Mouse (Mus musculus) neural tube, embryonic 14.5 days (tissue): ENCODE results near the gene Gm6408. TPM values are rescaled to one million over a fixed set of nuclear protein-coding genes. Genes with fewer than 3 reads are reported as not detected.
"Not testable (repeated sequence)": the region's sequence is repeated elsewhere in the genome, so short reads cannot be mapped to it uniquely, and the experiment has no call there.

Experiments
- ATAC-seq: fragments of 200-750 bp; cut with Nextera tagmentation; 2 replicates; pipeline ENCODE4 v1.8.0; 2017; ENCODE audit warnings: low read depth, mild to moderate bottlenecking, moderate TSS enrichment, moderate library complexity
- H3K27ac ChIP-seq: fragments of 300-500 bp; sonication (generic); 2 replicates; pipeline ENCODE4 v1.5.1; 2014; ENCODE audit warnings: low read depth, mild to moderate bottlenecking, control low read depth, low read length, moderate library complexity, mixed read lengths
- H3K27me3 ChIP-seq: fragments of 300-500 bp; sonication (generic); 2 replicates; pipeline ENCODE4 v1.6.1; 2014; ENCODE audit warnings: low read length; ENCODE audit not compliant: control insufficient read depth, insufficient read depth
- H3K36me3 ChIP-seq: fragments of 300-500 bp; sonication (generic); 2 replicates; pipeline ENCODE4 v1.6.1; 2014; ENCODE audit warnings: low read length, mixed read lengths; ENCODE audit not compliant: control insufficient read depth, insufficient read depth
- H3K4me1 ChIP-seq: fragments of 300-500 bp; sonication (generic); 2 replicates; pipeline ENCODE4 v1.6.1; 2014; ENCODE audit warnings: low read length; ENCODE audit not compliant: control insufficient read depth, insufficient read depth
- H3K4me2 ChIP-seq: fragments of 300-500 bp; sonication (generic); 2 replicates; pipeline ENCODE4 v1.6.1; 2014; ENCODE audit warnings: mild to moderate bottlenecking, low read depth, low read length, control low read depth
- H3K4me3 ChIP-seq: fragments of 300-500 bp; sonication (generic); 2 replicates; pipeline ENCODE4 v1.5.1; 2014; ENCODE audit warnings: low read depth, low read length, control low read depth, mixed read lengths
- H3K9ac ChIP-seq: fragments of 300-500 bp; sonication (generic); replicated peaks from 2 replicates; pipeline ENCODE4 v1.6.1; 2014; ENCODE audit warnings: low read depth, mild to moderate bottlenecking, control low read depth, low read length, mixed read lengths
- H3K9me3 ChIP-seq: fragments of 300-500 bp; sonication (generic); 2 replicates; pipeline ENCODE4 v1.6.1; 2016; ENCODE audit warnings: low read length; ENCODE audit not compliant: control insufficient read depth
- WGBS: fragments of 180-500 bp; shearing (Covaris S2); extraction: QIAGEN DNeasy Blood & Tissue Kit; methylation state at CpG from one replicate; pipeline ENCODE4 v1.1.7; 2014; 5-methylcytosine and 5-hydroxymethylcytosine counted together
- polyA plus RNA-seq: library from polyadenylated mRNA; unstranded; fragments of >200 nt; fragmentation: Nextera tagmentation; extraction: Ambion mirVana; gene quantifications from 2 replicates; pipeline ENCODE4 v1.2.1, GENCODE M21; 2014

Gm6408 gene
- polyA plus RNA-seq, 1 experiment from 2014 or later, result not detected

DNA sequence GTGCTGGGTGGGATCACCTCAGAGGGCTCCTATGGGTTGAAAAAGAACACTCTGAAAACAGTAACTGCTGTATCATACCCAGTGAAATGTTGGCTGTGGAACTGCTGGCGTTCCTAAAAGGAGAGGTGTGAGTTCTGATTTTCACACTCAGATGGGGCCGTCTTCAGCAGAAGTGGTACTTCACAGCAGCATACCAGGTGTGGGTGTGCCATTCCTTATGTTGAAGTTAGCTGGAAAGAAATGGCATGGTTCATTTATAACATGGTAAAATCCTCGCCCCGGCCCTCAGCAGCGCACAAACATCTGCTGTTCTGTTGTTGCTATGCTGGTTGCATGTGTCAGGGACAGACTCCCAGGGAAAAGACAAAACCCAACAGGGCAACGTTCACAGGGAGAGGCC lies 28.2 kb upstream of the Gm6408 start:
- Histone ChIP-seq H3K36me3 (peaks cover 6% of the 10 kb centered on the region; the same call in 1 of the 2 replicates), H3K4me3 (no peak overlapping the region), H3K9me3 (no peaks in the 10 kb centered on the region), H3K4me2 (no peak overlapping the region), H3K9ac (no peak overlapping the region), H3K4me1 (no peaks in the 10 kb centered on the region), H3K27me3 (no peaks in the 10 kb centered on the region), H3K27ac (no peak overlapping the region)
- 95% methylated on average over 6 of the region's 6 CpGs for WGBS
- ATAC-seq, result no peak

GRCm38 (mm10) chr5:146461612-146462011 lies 20.2 kb upstream of the Gm6408 start:
- H3K27ac ChIP-seq, result no peak overlapping the region
- no peak overlapping the region for H3K4me2 ChIP-seq
- H3K4me3 ChIP-seq, result no peak overlapping the region
- H3K9me3 ChIP-seq, result no peaks in the 10 kb centered on the region
- WGBS, result 86% methylated on average over 8 of the region's 8 CpGs
- ATAC-seq, result no peak
- peaks cover 14% of the 10 kb centered on the region for H3K36me3 ChIP-seq
- no peaks in the 10 kb centered on the region for H3K4me1 ChIP-seq
- no peak overlapping the region for H3K9ac ChIP-seq
- H3K27me3 ChIP-seq, result no peaks in the 10 kb centered on the region

DNA sequence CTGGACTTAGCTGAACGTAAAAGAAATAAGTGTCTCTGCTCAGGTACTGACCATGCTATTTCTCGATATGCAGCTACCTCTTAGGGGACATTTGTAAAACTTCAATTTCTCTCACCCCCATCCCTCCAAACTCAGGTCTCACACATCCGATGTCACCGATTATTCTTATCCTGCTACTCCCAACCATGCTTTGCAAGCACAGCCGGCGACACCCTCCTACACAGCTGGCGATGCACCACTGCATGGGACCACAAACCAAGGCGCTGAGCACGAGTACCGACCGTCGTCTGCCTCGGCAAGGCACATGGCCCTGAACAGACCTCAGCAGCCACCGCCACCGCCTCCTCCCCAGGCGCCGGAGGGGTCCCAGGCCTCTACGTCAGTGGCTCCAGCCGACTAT lies 15.1 kb upstream of the Gm6408 start:
- peaks cover 23% of the 10 kb centered on the region for H3K36me3 ChIP-seq

GRCm38 (mm10) chr5:146468311-146468710 lies 13.5 kb upstream of the Gm6408 start:
- no peaks in the 10 kb centered on the region for H3K4me1 ChIP-seq
- 90% methylated on average over 9 of the region's 9 CpGs for WGBS
- no peak for ATAC-seq
- no peak overlapping the region for H3K4me2 ChIP-seq
- no peak overlapping the region for H3K9ac ChIP-seq
- H3K4me3 ChIP-seq, result no peak overlapping the region
- H3K27ac ChIP-seq, result no peak overlapping the region
- H3K27me3 ChIP-seq, result no peaks in the 10 kb centered on the region
- peaks cover 23% of the 10 kb centered on the region; the same call in 1 of the 2 replicates for H3K36me3 ChIP-seq
- H3K9me3 ChIP-seq, result no peaks in the 10 kb centered on the region

More for the DNA sequence above, 15.1 kb upstream of the Gm6408 start:
- no peak overlapping the region for H3K4me3 ChIP-seq
- no peaks in the 10 kb centered on the region for H3K4me1 ChIP-seq
- H3K9ac ChIP-seq, result no peak overlapping the region
- H3K27me3 ChIP-seq, result no peaks in the 10 kb centered on the region
- ATAC-seq, result no peak
- no peak overlapping the region for H3K4me2 ChIP-seq
- no peak overlapping the region for H3K27ac ChIP-seq
- 92% methylated on average over 19 of the region's 19 CpGs for WGBS
- no peaks in the 10 kb centered on the region for H3K9me3 ChIP-seq

- Histone ChIP-seq H3K27ac (no peak overlapping the region), H3K36me3 (peaks cover 19% of the 10 kb centered on the region; the same call in 1 of the 2 replicates), H3K27me3 (no peaks in the 10 kb centered on the region), H3K4me3 (no peak overlapping the region), H3K9me3 (no peaks in the 10 kb centered on the region), H3K4me1 (no peaks in the 10 kb centered on the region), H3K4me2 (no peak overlapping the region), H3K9ac (no peak overlapping the region)
- ATAC-seq, result no peak
- 92% methylated on average over 9 of the region's 9 CpGs for WGBS
Observed at GRCm38 (mm10) chr5:146470821-146471220, 10.9 kb upstream of the Gm6408 start.

GRCm38 (mm10) chr5:146471311-146471710 lies 10.5 kb upstream of the Gm6408 start:
- no peaks in the 10 kb centered on the region for H3K27me3 ChIP-seq
- peaks cover 16% of the 10 kb centered on the region; the same call in 1 of the 2 replicates for H3K36me3 ChIP-seq
- H3K27ac ChIP-seq, result no peak overlapping the region
- 95% methylated on average over 5 of the region's 5 CpGs for WGBS
- H3K4me1 ChIP-seq, result no peaks in the 10 kb centered on the region
- H3K9ac ChIP-seq, result no peak overlapping the region
- no peaks in the 10 kb centered on the region for H3K9me3 ChIP-seq
- no peak overlapping the region for H3K4me2 ChIP-seq
- ATAC-seq, result no peak
- no peak overlapping the region for H3K4me3 ChIP-seq

DNA sequence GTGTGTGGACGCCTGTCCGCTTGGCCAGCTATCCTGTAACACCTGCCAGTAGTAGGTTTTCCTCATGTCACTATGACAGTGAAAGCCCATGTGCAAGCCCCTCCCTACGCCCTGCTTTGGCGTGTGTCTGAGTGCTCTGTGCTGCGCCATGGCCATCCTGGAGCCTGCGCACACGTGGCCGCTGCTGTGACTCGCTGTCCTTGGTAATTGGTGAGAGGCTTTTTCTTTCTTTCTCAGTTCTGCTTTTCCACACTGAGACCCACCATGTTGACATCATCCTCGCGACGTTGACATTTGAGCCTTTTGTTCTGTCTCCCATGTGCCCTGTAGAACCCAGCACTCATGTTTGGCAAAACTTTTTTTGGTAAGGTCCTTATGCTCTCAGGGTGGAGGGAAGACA lies 9.9 kb upstream of the Gm6408 start:
- no peaks in the 10 kb centered on the region for H3K27me3 ChIP-seq
- H3K4me2 ChIP-seq, result no peak overlapping the region
- H3K4me1 ChIP-seq, result no peaks in the 10 kb centered on the region
- no peaks in the 10 kb centered on the region for H3K9me3 ChIP-seq
- no peak overlapping the region for H3K4me3 ChIP-seq
- H3K27ac ChIP-seq, result no peak overlapping the region
- 93% methylated on average over 12 of the region's 12 CpGs for WGBS
- peaks cover 14% of the 10 kb centered on the region; the same call in 1 of the 2 replicates for H3K36me3 ChIP-seq
- H3K9ac ChIP-seq, result no peak overlapping the region
- no peak for ATAC-seq

DNA sequence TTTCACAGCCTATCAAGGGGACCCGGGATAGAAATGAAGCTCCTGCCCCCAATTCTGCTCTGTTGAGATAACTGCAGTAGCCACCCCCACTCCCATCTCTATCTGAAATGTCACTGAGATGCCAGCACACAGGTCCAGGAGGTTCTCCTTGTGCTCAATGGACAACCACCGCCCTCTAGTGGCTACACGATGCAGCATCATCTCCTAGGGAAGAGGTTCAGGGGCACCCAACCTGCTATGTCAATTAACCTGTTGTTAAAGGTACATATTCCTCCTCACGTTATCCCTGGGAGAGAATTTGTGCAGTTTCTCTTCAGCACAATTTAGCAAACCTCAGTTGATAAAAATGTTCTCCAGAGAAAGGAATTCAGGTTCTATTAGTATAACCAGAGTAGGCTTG lies 2.2 kb upstream of the Gm6408 start:
- WGBS, result 15% methylated on average over 4 of the region's 4 CpGs
- not testable (repeated sequence) for H3K9me3 ChIP-seq

GRCm38 (mm10) chr5:146488959-146489358 lies 7.2 kb downstream of the Gm6408 start:
- not testable (repeated sequence) for H3K4me2 ChIP-seq, H3K9ac ChIP-seq, H3K27ac ChIP-seq, H3K36me3 ChIP-seq, ATAC-seq, H3K9me3 ChIP-seq, H3K27me3 ChIP-seq, H3K4me1 ChIP-seq, H3K4me3 ChIP-seq
- 12% methylated on average over 3 of the region's 4 CpGs for WGBS

More for the DNA sequence above, 2.2 kb upstream of the Gm6408 start:
- H3K4me3 ChIP-seq, ATAC-seq, H3K36me3 ChIP-seq, H3K4me1 ChIP-seq, H3K27me3 ChIP-seq, H3K27ac ChIP-seq, H3K4me2 ChIP-seq, H3K9ac ChIP-seq: not testable (repeated sequence)
